11 mouse cellular contexts compared by ENCODE assay signal in genomic region chr16:57852838-57853460, GRCm38 (mm10).
"Had no signal": no experiment of that assay in that cellular context is flagged by ENCODE, and none has a peak within 500 bp of the region (broad histone marks: within the 10 kb centered on the region; RNA-seq: fewer than 3 reads in every experiment).

No protein-coding gene starts in this region.

- H3K27me3 ChIP-seq: midbrain, embryonic 13.5 days; stomach, embryonic 15.5 days had no signal

- H3K27ac ChIP-seq: left cerebral cortex, adult 2 months; liver, embryonic 14.5 days; midbrain, embryonic 13.5 days; stomach, embryonic 15.5 days had no signal

- H3K9ac ChIP-seq: liver, embryonic 14.5 days; midbrain, embryonic 13.5 days; stomach, embryonic 15.5 days had no signal

- ATAC-seq: lung, postnatal 0 days; midbrain, embryonic 13.5 days had no signal

- DNase-seq: kidney, postnatal 25 days; lung, adult 18-20 months; lung, postnatal 36 days; right cerebral cortex, postnatal 14 days; thymus, adult 2 months; thymus, postnatal 25 days had no signal

- H3K4me2 ChIP-seq: midbrain, embryonic 13.5 days; stomach, embryonic 15.5 days had no signal

- H3K9me3 ChIP-seq: midbrain, embryonic 13.5 days; stomach, embryonic 15.5 days had no signal

- H3K36me3 ChIP-seq: midbrain, embryonic 13.5 days; stomach, embryonic 15.5 days had no signal

- H3K4me1 ChIP-seq: stomach, embryonic 15.5 days had no signal

- H3K4me3 ChIP-seq: left cerebral cortex, adult 2 months; midbrain, embryonic 13.5 days; stomach, embryonic 15.5 days had no signal
